Mouse (Mus musculus): ENCODE measurements at regions not wholly inside any gene's neighbourhood (a gene's known extent, or its start where the extent isn't known, plus 50 kb on each side); places are given as distances from the start of the nearest gene placed in this dataset.
A peak's percentile ranks its signal among the peaks of the same experiment; 100 is the strongest.

GRCm38 (mm10) chr16:29833298-29833697 lies 230.9 kb upstream of the Hes1 start:
- Histone ChIP-seq H3K4me3 (ENCODE audit: low read length) (no peak overlapping the region), H3K27ac (ENCODE audit: low read depth, low read length) (no peak overlapping the region), H3K36me3 (ENCODE audit: control insufficient read depth, insufficient read depth, low read length) (no peaks in the 10 kb centered on the region), H3K4me2 (replicated peaks; ENCODE audit: low read depth, low read length) (no peak overlapping the region), H3K9ac (ENCODE audit: low read depth, low read length) (no peak overlapping the region), H3K27me3 (ENCODE audit: control insufficient read depth, insufficient read depth, low read length) (peaks cover 3% of the 10 kb centered on the region; the same call in 1 of the 2 replicates), H3K9me3 (ENCODE audit: control insufficient read depth, low read length) (no peaks in the 10 kb centered on the region), H3K4me1 (ENCODE audit: control insufficient read depth, insufficient read depth, low read length) (peaks cover 9% of the 10 kb centered on the region; the same call in 1 of the 2 replicates)
- ATAC-seq (ENCODE audit: low FRiP score, low TSS enrichment): no peak; the same call in 1 of the 2 replicates
- 29% methylated on average over 11 of the region's 11 CpGs for WGBS

GRCm38 (mm10) chr16:29833875-29834274 lies 230.3 kb upstream of the Hes1 start:
- 75% methylated on average over 6 of the region's 6 CpGs for WGBS
- ATAC-seq (ENCODE audit: low FRiP score, low TSS enrichment): no peak
- H3K4me2 ChIP-seq (replicated peaks; ENCODE audit: low read depth, low read length): no peak overlapping the region
- peaks cover 3% of the 10 kb centered on the region; the same call in 1 of the 2 replicates for H3K27me3 ChIP-seq (ENCODE audit: control insufficient read depth, insufficient read depth, low read length)
- no peak overlapping the region for H3K9ac ChIP-seq (ENCODE audit: low read depth, low read length)
- H3K27ac ChIP-seq (ENCODE audit: low read depth, low read length): no peak overlapping the region
- no peaks in the 10 kb centered on the region for H3K9me3 ChIP-seq (ENCODE audit: control insufficient read depth, low read length)
- no peak overlapping the region for H3K4me3 ChIP-seq (ENCODE audit: low read length)
- peaks cover 12% of the 10 kb centered on the region for H3K4me1 ChIP-seq (ENCODE audit: control insufficient read depth, insufficient read depth, low read length)
- no peaks in the 10 kb centered on the region for H3K36me3 ChIP-seq (ENCODE audit: control insufficient read depth, insufficient read depth, low read length)

- no peaks in the 10 kb centered on the region for H3K9me3 ChIP-seq (ENCODE audit: control insufficient read depth, low read length)
- no peak overlapping the region for H3K9ac ChIP-seq (ENCODE audit: low read depth, low read length)
- no peak overlapping the region for H3K27ac ChIP-seq (ENCODE audit: low read depth, low read length)
- no peak for ATAC-seq (ENCODE audit: low FRiP score, low TSS enrichment)
- H3K4me2 ChIP-seq (replicated peaks; ENCODE audit: low read depth, low read length): no peak overlapping the region
- H3K4me1 ChIP-seq (ENCODE audit: control insufficient read depth, insufficient read depth, low read length): peaks cover 15% of the 10 kb centered on the region
- 74% methylated on average over 6 of the region's 6 CpGs for WGBS
- H3K4me3 ChIP-seq (ENCODE audit: low read length): no peak overlapping the region
- H3K27me3 ChIP-seq (ENCODE audit: control insufficient read depth, insufficient read depth, low read length): peaks cover 3% of the 10 kb centered on the region; the same call in 1 of the 2 replicates
- no peaks in the 10 kb centered on the region for H3K36me3 ChIP-seq (ENCODE audit: control insufficient read depth, insufficient read depth, low read length)
These were observed 229.5 kb upstream of the Hes1 start for GRCm38 (mm10) chr16:29834669-29835068.

GRCm38 (mm10) chr16:29837025-29837629 lies 227.1 kb upstream of the Hes1 start:
- Histone ChIP-seq H3K4me1 (ENCODE audit: control insufficient read depth, insufficient read depth, low read length) (peaks cover 15% of the 10 kb centered on the region), H3K27me3 (ENCODE audit: control insufficient read depth, insufficient read depth, low read length) (peaks cover 3% of the 10 kb centered on the region), H3K9ac (ENCODE audit: low read depth, low read length) (0 out of 2 replicates have a peak overlapping the region, but pooled peaks have one; percentile 37), H3K4me3 (ENCODE audit: low read length) (0 out of 2 replicates have a peak overlapping the region, but pooled peaks have one; percentile 7), H3K27ac (ENCODE audit: low read depth, low read length) (no peak overlapping the region), H3K4me2 (replicated peaks; ENCODE audit: low read depth, low read length) (peak overlapping the region; percentile 32), H3K36me3 (ENCODE audit: control insufficient read depth, insufficient read depth, low read length) (no peaks in the 10 kb centered on the region), H3K9me3 (ENCODE audit: control insufficient read depth, low read length) (no peaks in the 10 kb centered on the region)
- WGBS: 12% methylated on average over 14 of the region's 14 CpGs
- no peak for ATAC-seq (ENCODE audit: low FRiP score, low TSS enrichment)

- no peak for ATAC-seq (ENCODE audit: low FRiP score, low TSS enrichment)
- H3K36me3 ChIP-seq (ENCODE audit: control insufficient read depth, insufficient read depth, low read length): no peaks in the 10 kb centered on the region
- no peak overlapping the region for H3K27ac ChIP-seq (ENCODE audit: low read depth, low read length)
- no peak overlapping the region for H3K4me3 ChIP-seq (ENCODE audit: low read length)
- H3K9me3 ChIP-seq (ENCODE audit: control insufficient read depth, low read length): no peaks in the 10 kb centered on the region
- H3K4me1 ChIP-seq (ENCODE audit: control insufficient read depth, insufficient read depth, low read length): peaks cover 15% of the 10 kb centered on the region
- 68% methylated on average over 5 of the region's 5 CpGs for WGBS
- peaks cover 3% of the 10 kb centered on the region for H3K27me3 ChIP-seq (ENCODE audit: control insufficient read depth, insufficient read depth, low read length)
- H3K4me2 ChIP-seq (replicated peaks; ENCODE audit: low read depth, low read length): no peak overlapping the region
- no peak overlapping the region for H3K9ac ChIP-seq (ENCODE audit: low read depth, low read length)
These were observed 226.3 kb upstream of the Hes1 start for GRCm38 (mm10) chr16:29837874-29838273.

- H3K4me2 ChIP-seq (replicated peaks; ENCODE audit: low read depth, low read length): peak overlapping the region; percentile 59
- peak overlapping the region; percentile 40 for H3K9ac ChIP-seq (ENCODE audit: low read depth, low read length)
- WGBS: 8% methylated on average over 28 of the region's 28 CpGs
- no peaks in the 10 kb centered on the region for H3K36me3 ChIP-seq (ENCODE audit: control insufficient read depth, insufficient read depth, low read length)
- no peak overlapping the region; the same call in 1 of the 2 replicates for H3K27ac ChIP-seq (ENCODE audit: low read depth, low read length)
- H3K9me3 ChIP-seq (ENCODE audit: control insufficient read depth, low read length): no peaks in the 10 kb centered on the region
- H3K27me3 ChIP-seq (ENCODE audit: control insufficient read depth, insufficient read depth, low read length): peaks cover 3% of the 10 kb centered on the region
- H3K4me1 ChIP-seq (ENCODE audit: control insufficient read depth, insufficient read depth, low read length): peaks cover 15% of the 10 kb centered on the region
- ATAC-seq (ENCODE audit: low FRiP score, low TSS enrichment): peak; percentile 28; the same call in 1 of the 2 replicates
- H3K4me3 ChIP-seq (ENCODE audit: low read length): peak overlapping the region; percentile 31
These were observed 225.1 kb upstream of the Hes1 start for GRCm38 (mm10) chr16:29838981-29839661.

GRCm38 (mm10) chr16:29839662-29840001 lies 224.6 kb upstream of the Hes1 start:
- Histone ChIP-seq H3K9ac (ENCODE audit: low read depth, low read length) (no peak overlapping the region; the same call in 1 of the 2 replicates), H3K9me3 (ENCODE audit: control insufficient read depth, low read length) (no peaks in the 10 kb centered on the region), H3K36me3 (ENCODE audit: control insufficient read depth, insufficient read depth, low read length) (no peaks in the 10 kb centered on the region), H3K4me3 (ENCODE audit: low read length) (no peak overlapping the region; the same call in 1 of the 2 replicates), H3K27me3 (ENCODE audit: control insufficient read depth, insufficient read depth, low read length) (peaks cover 3% of the 10 kb centered on the region), H3K4me2 (replicated peaks; ENCODE audit: low read depth, low read length) (peak overlapping the region; percentile 59), H3K27ac (ENCODE audit: low read depth, low read length) (no peak overlapping the region), H3K4me1 (ENCODE audit: control insufficient read depth, insufficient read depth, low read length) (peaks cover 15% of the 10 kb centered on the region)
- 11% methylated on average over 6 of the region's 6 CpGs for WGBS
- peak; percentile 51; the same call in 1 of the 2 replicates for ATAC-seq (ENCODE audit: low FRiP score, low TSS enrichment)

GRCm38 (mm10) chr16:29840412-29840811 lies 223.8 kb upstream of the Hes1 start:
- WGBS: 76% methylated on average over 2 of the region's 2 CpGs
- H3K4me1 ChIP-seq (ENCODE audit: control insufficient read depth, insufficient read depth, low read length): peaks cover 15% of the 10 kb centered on the region

GRCm38 (mm10) chr16:29841132-29841531 lies 223.1 kb upstream of the Hes1 start:
- no peaks in the 10 kb centered on the region for H3K9me3 ChIP-seq (ENCODE audit: control insufficient read depth, low read length)
- WGBS: 49% methylated on average over 4 of the region's 4 CpGs
- H3K4me2 ChIP-seq (replicated peaks; ENCODE audit: low read depth, low read length): no peak overlapping the region
- H3K4me3 ChIP-seq (ENCODE audit: low read length): no peak overlapping the region
- no peaks in the 10 kb centered on the region for H3K36me3 ChIP-seq (ENCODE audit: control insufficient read depth, insufficient read depth, low read length)
- peaks cover 3% of the 10 kb centered on the region for H3K27me3 ChIP-seq (ENCODE audit: control insufficient read depth, insufficient read depth, low read length)
- H3K4me1 ChIP-seq (ENCODE audit: control insufficient read depth, insufficient read depth, low read length): peaks cover 15% of the 10 kb centered on the region
- H3K27ac ChIP-seq (ENCODE audit: low read depth, low read length): no peak overlapping the region
- ATAC-seq (ENCODE audit: low FRiP score, low TSS enrichment): no peak
- H3K9ac ChIP-seq (ENCODE audit: low read depth, low read length): no peak overlapping the region

More at GRCm38 (mm10) chr16:29840412-29840811, 223.8 kb upstream of the Hes1 start:
- Histone ChIP-seq H3K9me3 (ENCODE audit: control insufficient read depth, low read length) (no peaks in the 10 kb centered on the region), H3K4me3 (ENCODE audit: low read length) (no peak overlapping the region), H3K36me3 (ENCODE audit: control insufficient read depth, insufficient read depth, low read length) (no peaks in the 10 kb centered on the region), H3K27ac (ENCODE audit: low read depth, low read length) (no peak overlapping the region), H3K27me3 (ENCODE audit: control insufficient read depth, insufficient read depth, low read length) (peaks cover 3% of the 10 kb centered on the region), H3K4me2 (replicated peaks; ENCODE audit: low read depth, low read length) (no peak overlapping the region), H3K9ac (ENCODE audit: low read depth, low read length) (no peak overlapping the region)
- ATAC-seq (ENCODE audit: low FRiP score, low TSS enrichment): no peak

All from kidney, embryonic 14.5 days (tissue).